Mouse (Mus musculus): ENCODE results near the gene Pigs.

Pigs gene

GRCm38 (mm10) chr11:78327634-78328511, at the start of gene Pigs:
TSS of gene Pigs (plus strand) at chr11:78328415.
- DNase-seq = peak; percentile 90 to 93

GRCm38 (mm10) chr11:78278853-78279252, 49.4 kb upstream of the Pigs start:
- DNase-seq = no peak

GRCm38 (mm10) chr11:78279586-78279985, 48.6 kb upstream of the Pigs start:
- no peak for DNase-seq

GRCm38 (mm10) chr11:78289146-78289763, 39.0 kb upstream of the Pigs start:
- no peak for DNase-seq

GRCm38 (mm10) chr11:78290654-78291053, 37.6 kb upstream of the Pigs start, which contains the start of gene BC030499:
TSS of gene BC030499 (plus strand) at chr11:78290841.
- no peak for DNase-seq

- no peak for DNase-seq
Observed at GRCm38 (mm10) chr11:78294585-78294984, 33.6 kb upstream of the Pigs start.

GRCm38 (mm10) chr11:78300917-78301316, 27.3 kb upstream of the Pigs start:
- no peak for DNase-seq

- peak; percentile 83 to 84 for DNase-seq
Observed at GRCm38 (mm10) chr11:78301357-78302084, 26.7 kb upstream of the Pigs start, which contains the start of gene Spag5. TSS of gene Spag5 (plus strand) at chr11:78301529.

- no peak for DNase-seq
Observed at GRCm38 (mm10) chr11:78305272-78305671, 22.9 kb upstream of the Pigs start.

GRCm38 (mm10) chr11:78310861-78311511, 17.2 kb upstream of the Pigs start:
- DNase-seq = no peak

GRCm38 (mm10) chr11:78313662-78314061, 14.6 kb upstream of the Pigs start:
- no peak for DNase-seq

- DNase-seq = no peak
Observed at GRCm38 (mm10) chr11:78318411-78318810, 9.8 kb upstream of the Pigs start.

- DNase-seq = no peak
Observed at GRCm38 (mm10) chr11:78322076-78322831, 6.0 kb upstream of the Pigs start.

- peak; percentile 58 to 75 for DNase-seq
Observed at GRCm38 (mm10) chr11:78322860-78323259, 5.4 kb upstream of the Pigs start, which contains the start of gene Aldoc. TSS of gene Aldoc (plus strand) at chr11:78322968.

GRCm38 (mm10) chr11:78324000-78324785, 4.0 kb upstream of the Pigs start:
- no peak for DNase-seq

- no peak for DNase-seq
Observed at GRCm38 (mm10) chr11:78324965-78325364, 3.2 kb upstream of the Pigs start.

GRCm38 (mm10) chr11:78327215-78327614, 1.0 kb upstream of the Pigs start:
- no peak for DNase-seq

- DNase-seq = no peak
Observed at GRCm38 (mm10) chr11:78328512-78329056, 369 bp downstream of the Pigs start.

GRCm38 (mm10) chr11:78332676-78333075, 4.5 kb downstream of the Pigs start:
- no peak for DNase-seq

GRCm38 (mm10) chr11:78333992-78334391, 5.8 kb downstream of the Pigs start:
- no peak for DNase-seq

GRCm38 (mm10) chr11:78337040-78337439, 8.8 kb downstream of the Pigs start:
- no peak for DNase-seq

All from thymus, adult 18-20 months (tissue).